Mouse (Mus musculus): ENCODE measurements around the gene Syndig1.
A peak's percentile ranks its signal among the peaks of the same experiment; 100 is the strongest.

Syndig1 gene

GRCm38 (mm10) chr2:149987610-149988009, 158.6 kb downstream of the Syndig1 start:
- no peak for DNase-seq

DNA sequence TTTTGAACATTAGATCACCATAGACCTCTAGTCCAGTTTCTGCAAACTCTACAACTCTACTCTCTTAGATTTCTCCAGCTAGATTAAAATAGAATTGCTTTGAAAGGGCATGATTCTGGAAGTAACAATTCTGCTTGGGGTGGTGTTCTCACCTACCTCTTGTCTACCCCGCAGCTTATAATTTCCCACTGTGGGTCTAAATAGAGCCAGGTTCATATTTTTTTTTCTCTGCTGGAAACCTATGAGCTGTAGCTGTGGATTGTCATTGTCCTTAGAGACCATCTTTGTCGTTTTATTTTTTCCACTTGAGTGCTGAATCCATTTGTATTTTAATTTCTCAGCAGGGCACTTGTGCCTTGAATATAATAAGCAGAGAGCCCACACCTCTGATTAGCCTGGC, 162.5 kb downstream of the Syndig1 start:
- DNase-seq = no peak

DNA sequence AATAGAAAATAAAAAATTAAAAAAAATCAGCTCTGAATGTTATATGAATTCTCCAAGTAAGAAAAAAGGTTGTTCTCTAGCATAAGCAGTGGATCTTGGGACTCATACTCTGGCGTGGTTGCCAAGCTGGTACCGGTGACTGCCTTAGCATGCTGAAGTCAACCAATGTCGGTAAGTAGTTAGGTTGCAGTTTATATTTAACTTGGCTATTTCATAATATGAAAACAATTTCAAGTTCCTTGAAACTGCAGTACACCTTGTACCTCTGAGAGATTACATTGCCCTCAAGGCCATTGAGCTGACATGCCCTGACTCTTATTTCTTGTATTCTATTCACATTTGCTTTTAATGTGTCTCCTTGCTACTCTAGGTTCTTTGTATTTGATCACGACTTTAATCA, 163.9 kb downstream of the Syndig1 start:
- DNase-seq = no peak

- no peak for DNase-seq
These were observed 167.5 kb downstream of the Syndig1 start for GRCm38 (mm10) chr2:149996382-149996964.

- no peak for DNase-seq
These were observed 168.6 kb downstream of the Syndig1 start for GRCm38 (mm10) chr2:149997657-149998056.

DNA sequence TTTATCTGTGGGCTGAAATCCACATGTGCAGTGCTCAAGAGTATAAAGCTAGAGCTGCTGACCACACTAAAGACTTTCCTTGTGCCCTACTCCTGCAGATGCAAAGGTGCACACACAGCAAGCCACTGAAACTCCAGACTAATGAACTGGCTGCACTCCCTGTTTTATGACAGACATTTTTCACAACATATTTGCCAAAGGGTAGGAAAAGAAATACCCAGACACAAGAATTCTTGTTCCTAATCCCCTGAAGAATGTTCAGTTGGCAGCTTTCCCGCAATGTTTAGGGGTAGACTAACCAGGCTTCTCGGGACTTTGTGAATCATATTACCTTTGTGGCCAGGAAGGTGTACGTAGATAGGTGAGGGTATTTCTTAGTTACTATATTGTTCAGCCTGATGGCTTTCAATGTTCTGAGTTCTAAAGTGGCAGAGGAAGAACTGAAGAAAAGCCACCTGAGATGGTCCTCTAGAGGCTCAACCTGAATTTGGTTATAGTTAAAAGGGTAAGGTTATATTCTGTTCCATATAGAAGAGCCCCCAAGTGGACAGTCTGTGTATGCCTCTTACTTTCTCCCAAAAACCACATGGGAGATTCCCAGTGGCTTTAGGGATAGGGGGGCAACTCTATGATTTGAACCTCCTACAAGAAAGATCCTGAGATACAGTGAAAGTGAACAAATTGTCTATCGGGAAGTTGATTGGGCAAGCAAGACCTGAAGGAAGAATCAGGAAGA, 169.5 kb downstream of the Syndig1 start:
- DNase-seq = peak in 1 of 2 experiments; percentile 21

GRCm38 (mm10) chr2:150000564-150000963, 171.6 kb downstream of the Syndig1 start:
- DNase-seq = no peak

GRCm38 (mm10) chr2:150003499-150003898, 174.5 kb downstream of the Syndig1 start:
- no peak for DNase-seq

- DNase-seq = no peak
These were observed 183.9 kb downstream of the Syndig1 start for GRCm38 (mm10) chr2:150012787-150013346.

- no peak for DNase-seq
These were observed 184.8 kb downstream of the Syndig1 start for GRCm38 (mm10) chr2:150013785-150014184.

GRCm38 (mm10) chr2:150016303-150016702, 187.3 kb downstream of the Syndig1 start:
- DNase-seq = peak in 1 of 2 experiments; percentile 23

DNA sequence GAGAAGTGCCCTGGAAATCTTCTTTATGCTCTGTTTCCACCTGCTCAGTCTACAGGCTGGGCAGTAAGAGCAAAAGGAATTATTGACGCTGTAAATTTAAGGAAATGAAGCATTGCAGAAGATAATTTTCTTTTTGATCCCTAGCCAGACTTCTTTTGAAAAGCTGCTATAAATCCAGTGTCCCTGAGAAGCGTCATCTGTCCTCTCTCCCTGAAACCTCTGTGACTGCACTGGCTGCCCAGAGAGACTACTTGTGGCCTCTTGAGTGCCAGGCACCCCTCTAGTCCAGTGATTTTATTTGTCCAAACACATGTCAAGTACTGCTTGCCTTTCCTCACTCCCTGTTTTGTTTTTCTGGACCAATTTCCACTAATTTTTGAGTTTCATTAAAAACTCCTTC, 191.7 kb downstream of the Syndig1 start:
- no peak for DNase-seq

DNA sequence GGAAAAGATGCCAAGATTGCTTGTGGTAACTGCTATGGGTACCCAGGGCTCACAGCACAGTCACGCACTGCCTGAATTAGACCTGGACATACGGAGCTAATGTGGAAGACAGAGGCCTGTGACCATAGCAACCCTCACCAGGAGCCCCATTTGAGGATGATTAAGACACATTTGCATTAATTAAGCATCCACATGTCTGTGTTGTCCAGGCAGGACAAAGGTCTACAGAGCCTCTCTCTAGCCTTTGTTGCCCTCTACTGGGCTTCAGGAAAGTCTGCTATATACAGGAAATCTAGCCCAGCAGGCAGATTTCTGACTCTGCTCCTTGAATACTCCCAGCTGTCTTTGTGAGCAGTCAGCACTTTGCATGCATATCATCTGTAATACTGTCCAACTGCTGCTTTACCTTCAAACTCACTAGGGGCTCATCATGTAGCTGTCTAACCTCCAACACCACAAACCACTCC, 194.9 kb downstream of the Syndig1 start:
- peak; percentile 72 to 76 for DNase-seq

DNA sequence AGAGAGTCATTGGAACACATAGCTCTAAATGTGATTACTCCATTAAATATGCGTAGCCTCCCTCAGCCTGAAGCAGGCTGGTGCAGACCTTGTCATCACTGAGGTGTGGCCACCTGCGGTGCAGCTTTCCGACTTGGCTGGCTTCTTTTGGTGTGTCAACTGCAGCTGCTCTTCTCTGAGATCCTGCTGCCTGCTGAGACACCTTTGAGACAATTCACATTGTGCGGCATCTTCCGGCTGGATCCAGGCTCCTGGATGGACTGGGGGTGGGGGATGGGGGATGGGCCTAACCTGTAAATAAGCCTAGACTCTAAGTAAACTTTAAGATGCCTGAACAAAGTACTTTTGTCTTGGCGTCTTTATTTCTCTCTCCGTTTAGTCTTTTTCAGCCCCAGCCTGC, 214.5 kb downstream of the Syndig1 start:
- no peak for DNase-seq

All from cerebellum, postnatal 10 days (tissue).